Mouse (Mus musculus): ENCODE results near the gene Mmp20.

The Mmp20 gene

GRCm38 (mm10) chr9:7627931-7628330 lies at the start of gene Mmp20:
Mmp20 (plus strand) TSS chr9:7628231.
- no peak for ATAC-seq (ENCODE audit: insufficient number of reproducible peaks, low FRiP score, low TSS enrichment)

GRCm38 (mm10) chr9:7590063-7590462 lies 38.0 kb upstream of the Mmp20 start:
- ATAC-seq (ENCODE audit: insufficient number of reproducible peaks, low FRiP score, low TSS enrichment), result no peak

- no peak for ATAC-seq (ENCODE audit: insufficient number of reproducible peaks, low FRiP score, low TSS enrichment)
Measured at GRCm38 (mm10) chr9:7593272-7593812, 34.7 kb upstream of the Mmp20 start.

GRCm38 (mm10) chr9:7594816-7595540 lies 33.1 kb upstream of the Mmp20 start:
- ATAC-seq (ENCODE audit: insufficient number of reproducible peaks, low FRiP score, low TSS enrichment), result peak; percentile 97

- ATAC-seq (ENCODE audit: insufficient number of reproducible peaks, low FRiP score, low TSS enrichment), result peak; percentile 64
Measured at GRCm38 (mm10) chr9:7602982-7603742, 24.9 kb upstream of the Mmp20 start.

- peak; percentile 79 for ATAC-seq (ENCODE audit: insufficient number of reproducible peaks, low FRiP score, low TSS enrichment)
Measured at GRCm38 (mm10) chr9:7604005-7604404, 24.0 kb upstream of the Mmp20 start.

GRCm38 (mm10) chr9:7605638-7606037 lies 22.4 kb upstream of the Mmp20 start:
- no peak for ATAC-seq (ENCODE audit: insufficient number of reproducible peaks, low FRiP score, low TSS enrichment)

- no peak for ATAC-seq (ENCODE audit: insufficient number of reproducible peaks, low FRiP score, low TSS enrichment)
Measured at GRCm38 (mm10) chr9:7622582-7622981, 5.4 kb upstream of the Mmp20 start.

GRCm38 (mm10) chr9:7633936-7634335 lies 5.9 kb downstream of the Mmp20 start:
- ATAC-seq (ENCODE audit: insufficient number of reproducible peaks, low FRiP score, low TSS enrichment), result no peak

GRCm38 (mm10) chr9:7647901-7648300 lies 19.9 kb downstream of the Mmp20 start:
- no peak for ATAC-seq (ENCODE audit: insufficient number of reproducible peaks, low FRiP score, low TSS enrichment)

- no peak for ATAC-seq (ENCODE audit: insufficient number of reproducible peaks, low FRiP score, low TSS enrichment)
Measured at GRCm38 (mm10) chr9:7650397-7651180, 22.6 kb downstream of the Mmp20 start.

- ATAC-seq (ENCODE audit: insufficient number of reproducible peaks, low FRiP score, low TSS enrichment), result no peak
Measured at GRCm38 (mm10) chr9:7652351-7653085, 24.5 kb downstream of the Mmp20 start.

GRCm38 (mm10) chr9:7657946-7658345 lies 29.9 kb downstream of the Mmp20 start:
- no peak for ATAC-seq (ENCODE audit: insufficient number of reproducible peaks, low FRiP score, low TSS enrichment)

GRCm38 (mm10) chr9:7659469-7660020 lies 31.5 kb downstream of the Mmp20 start:
- ATAC-seq (ENCODE audit: insufficient number of reproducible peaks, low FRiP score, low TSS enrichment), result no peak

- no peak for ATAC-seq (ENCODE audit: insufficient number of reproducible peaks, low FRiP score, low TSS enrichment)
Measured at GRCm38 (mm10) chr9:7661371-7661770, 33.3 kb downstream of the Mmp20 start.

GRCm38 (mm10) chr9:7669674-7670073 lies 41.6 kb downstream of the Mmp20 start:
- no peak for ATAC-seq (ENCODE audit: insufficient number of reproducible peaks, low FRiP score, low TSS enrichment)

GRCm38 (mm10) chr9:7672985-7673384 lies 45.0 kb downstream of the Mmp20 start:
- ATAC-seq (ENCODE audit: insufficient number of reproducible peaks, low FRiP score, low TSS enrichment), result no peak

- no peak for ATAC-seq (ENCODE audit: insufficient number of reproducible peaks, low FRiP score, low TSS enrichment)
Measured at GRCm38 (mm10) chr9:7678154-7678837, 50.3 kb downstream of the Mmp20 start.

- no peak for ATAC-seq (ENCODE audit: insufficient number of reproducible peaks, low FRiP score, low TSS enrichment)
Measured at GRCm38 (mm10) chr9:7682081-7682618, 54.1 kb downstream of the Mmp20 start.

Measured in cerebellum, adult (tissue).